9 mouse cellular contexts compared by ENCODE assay signal in genomic region chr15:98616362-98617175, GRCm38 (mm10). TPM values are rescaled to one million over a fixed set of nuclear protein-coding genes. Genes with fewer than 3 reads are reported as not detected.
DNase-seq lines count a peak whose midpoint lies in the region; ATAC-seq and TF ChIP-seq lines count a peak whose summit lies in the region.
"Had no signal": no experiment of that assay in that cellular context is flagged by ENCODE, and none has a peak within 500 bp of the region (broad histone marks: within the 10 kb centered on the region; RNA-seq: fewer than 3 reads in every experiment).

No protein-coding gene starts in this region.

- no peak for TF ChIP-seq POLR2A in thymus, adult 2 months (IDR thresholded peaks at IDR 0.05; ENCODE audit: control insufficient read depth, extremely low read depth, insufficient read depth, low read length, poor library complexity)

- no peak overlapping the region for H3K27ac ChIP-seq in hindbrain, postnatal 0 days
- H3K27ac ChIP-seq in liver, embryonic 11.5 days (ENCODE audit: low read depth, low read length) = no peak overlapping the region
- H3K27ac ChIP-seq in thymus, adult 2 months (ENCODE audit: control insufficient read depth, insufficient read depth, low read length) = no peak overlapping the region

- no peak overlapping the region for H3K9ac ChIP-seq in hindbrain, postnatal 0 days (replicated peaks; ENCODE audit: low read length)
- H3K9ac ChIP-seq in liver, embryonic 11.5 days (ENCODE audit: low read depth, low read length) = 0 out of 2 replicates have a peak overlapping the region, but pooled peaks have one; percentile 1

- no peak for TF ChIP-seq CTCF in hindbrain, postnatal 0 days (IDR thresholded peaks at IDR 0.05; ENCODE audit: low read depth)
- no peak for TF ChIP-seq CTCF in thymus, adult 2 months (IDR thresholded peaks at IDR 0.05; ENCODE audit: borderline replicate concordance, control insufficient read depth, extremely low read depth, insufficient read depth, low read length, poor library complexity)

- intact Hi-C loops in gastrocnemius, postnatal 14 days (cut with DNase I; ENCODE audit: low total_unique reads) = loop anchor here (2.0 kb wide), 2 partner anchors 36 to 106 kb away; no protein-coding TSS in a partner anchor

- ATAC-seq in hindbrain, postnatal 0 days = 0 out of 2 replicates have a peak, but pooled peaks have one; percentile 12
- ATAC-seq in liver, embryonic 11.5 days (replicated peaks; ENCODE audit: low FRiP score) = no peak

- H3K4me3 ChIP-seq in hindbrain, postnatal 0 days (ENCODE audit: low read length) = no peak overlapping the region
- H3K4me3 ChIP-seq in liver, embryonic 11.5 days (ENCODE audit: low read depth, low read length) = no peak overlapping the region
- H3K4me3 ChIP-seq in thymus, adult 2 months (ENCODE audit: control insufficient read depth, insufficient read depth, low read length) = no peak overlapping the region

- H3K4me2 ChIP-seq in hindbrain, postnatal 0 days (ENCODE audit: low read depth, low read length) = 0 out of 2 replicates have a peak overlapping the region, but pooled peaks have one; percentile 11
- peak overlapping the region; percentile 36 for H3K4me2 ChIP-seq in liver, embryonic 11.5 days

- DNase-seq in gastrocnemius, postnatal 25 days = peak; percentile 37
- DNase-seq in gastrocnemius, postnatal 14 days = no peak
- DNase-seq in embryo, embryonic 9.5 days (ENCODE audit: extremely low spot score) = peak; percentile 39
- no peak for DNase-seq in hindbrain, postnatal 0 days (ENCODE audit: low spot score)
- DNase-seq in liver, embryonic 11.5 days (ENCODE audit: low spot score) = no peak
- DNase-seq in natural killer cell, adult 2 months (ENCODE audit: low spot score in 2 of 2) = no peak
- DNase-seq in thymus, adult 2 months = no peak
- DNase-seq in retina, embryonic 14.5 days (ENCODE audit: low spot score) = no peak

- H3K27me3 ChIP-seq in hindbrain, postnatal 0 days (ENCODE audit: insufficient read depth, low read length) = no peaks in the 10 kb centered on the region
- H3K27me3 ChIP-seq in liver, embryonic 11.5 days (replicated peaks; ENCODE audit: control insufficient read depth, insufficient read depth, low read length) = peaks cover 14% of the 10 kb centered on the region; the same call in 1 of the 2 replicates
- no peaks in the 10 kb centered on the region for H3K27me3 ChIP-seq in thymus, adult 2 months (ENCODE audit: control insufficient read depth, insufficient read depth, low read length)

- 48% methylated on average over 20 of the region's 20 CpGs for WGBS in hindbrain, postnatal 0 days
- 51% methylated on average over 20 of the region's 20 CpGs for WGBS in liver, embryonic 11.5 days
- WGBS in thymus, adult 2 months = 73% methylated on average over 20 of the region's 20 CpGs

- H3K4me1 ChIP-seq in hindbrain, postnatal 0 days (ENCODE audit: insufficient read depth, low read length) = no peaks in the 10 kb centered on the region
- H3K4me1 ChIP-seq in liver, embryonic 11.5 days (replicated peaks; ENCODE audit: control insufficient read depth, insufficient read depth, low read length) = no peaks in the 10 kb centered on the region; the same call in 1 of the 2 replicates
- H3K4me1 ChIP-seq in thymus, adult 2 months (replicated peaks; ENCODE audit: control insufficient read depth, insufficient read depth, low read length) = peaks cover 12% of the 10 kb centered on the region

- no peaks in the 10 kb centered on the region for H3K36me3 ChIP-seq in hindbrain, postnatal 0 days (ENCODE audit: insufficient read depth, low read length)
- H3K36me3 ChIP-seq in liver, embryonic 11.5 days (ENCODE audit: control insufficient read depth, insufficient read depth, low read length) = no peaks in the 10 kb centered on the region
- H3K36me3 ChIP-seq in thymus, adult 2 months (ENCODE audit: control insufficient read depth, insufficient read depth, low read length) = no peaks in the 10 kb centered on the region

- no peaks in the 10 kb centered on the region for H3K9me3 ChIP-seq in hindbrain, postnatal 0 days (ENCODE audit: low read length)
- no peaks in the 10 kb centered on the region for H3K9me3 ChIP-seq in liver, embryonic 11.5 days (ENCODE audit: control insufficient read depth, low read length)

RNA-seq across cellular contexts. Expression of gene Adcy6, which starts 6.7 kb away (rescaled TPM):
- total RNA-seq in gastrocnemius, postnatal 25 days (2021) = 10 to 100 TPM; 19.0 to 32.3 TPM
- total RNA-seq in gastrocnemius, postnatal 14 days (2021) = 10 to 100 TPM; 33.1 to 36.4 TPM
- 35.1 and 43.2 TPM in 2 replicates for total RNA-seq in hindbrain, postnatal 0 days (2014; rRNA removed)
- 5.8 and 6.2 TPM in 2 replicates for polyA plus RNA-seq in hindbrain, postnatal 0 days (2015; fragmentation: Nextera tagmentation; extraction: Ambion mirVana)
- polyA plus RNA-seq in liver, embryonic 11.5 days (2014; fragmentation: Nextera tagmentation; extraction: Ambion mirVana) = 8.3 and 12.3 TPM in 2 replicates
- polyA plus RNA-seq in thymus, adult 2 months (2012; rRNA removed) = 211 and 230 TPM in 2 replicates
- total RNA-seq: monocyte, adult 5-6 weeks had no signal

RNA-seq across cellular contexts. Expression of gene Cacnb3, which starts 14.1 kb away (rescaled TPM):
- 1 to 10 TPM; 3.4 to 4.1 TPM for total RNA-seq in gastrocnemius, postnatal 25 days (2021)
- total RNA-seq in gastrocnemius, postnatal 14 days (2021) = 1 to 10 TPM; 6.6 to 9.5 TPM
- 166 and 183 TPM in 2 replicates for total RNA-seq in hindbrain, postnatal 0 days (2014; rRNA removed)
- 75.0 and 83.1 TPM in 2 replicates for polyA plus RNA-seq in hindbrain, postnatal 0 days (2015; fragmentation: Nextera tagmentation; extraction: Ambion mirVana)
- polyA plus RNA-seq in liver, embryonic 11.5 days (2014; fragmentation: Nextera tagmentation; extraction: Ambion mirVana) = 13.2 TPM in 2 replicates
- 102 and 127 TPM in 2 replicates for polyA plus RNA-seq in thymus, adult 2 months (2012; rRNA removed)

RNA-seq across cellular contexts. Expression of gene 4930415O20Rik, which starts 45.8 kb away (rescaled TPM):
- under 1 TPM in 1 of 2 experiments, not detected in 1; 0.74 TPM for total RNA-seq in gastrocnemius, postnatal 25 days (2021)
- total RNA-seq in gastrocnemius, postnatal 14 days (2021) = under 1 TPM in 1 of 2 experiments, not detected in 1; 0.44 TPM
- not detected in 2 replicates for total RNA-seq in hindbrain, postnatal 0 days (2014; rRNA removed)
- not detected in 2 replicates for polyA plus RNA-seq in hindbrain, postnatal 0 days (2015; fragmentation: Nextera tagmentation; extraction: Ambion mirVana)
- polyA plus RNA-seq in liver, embryonic 11.5 days (2014; fragmentation: Nextera tagmentation; extraction: Ambion mirVana) = 0.55 TPM in 1 of 2 replicates, not detected in the other
- 0.31 TPM in 1 of 2 replicates, not detected in the other for polyA plus RNA-seq in thymus, adult 2 months (2012; rRNA removed)
- total RNA-seq: monocyte, adult 5-6 weeks had no signal

RNA-seq across cellular contexts. Expression of gene Ccnt1, which starts 45.8 kb away (rescaled TPM):
- 10 to 100 TPM; 17.3 to 21.1 TPM for total RNA-seq in gastrocnemius, postnatal 25 days (2021)
- 10 to 100 TPM; 20.4 to 20.6 TPM for total RNA-seq in gastrocnemius, postnatal 14 days (2021)
- total RNA-seq in hindbrain, postnatal 0 days (2014; rRNA removed) = 31.2 and 42.4 TPM in 2 replicates
- 42.7 and 42.9 TPM in 2 replicates for polyA plus RNA-seq in hindbrain, postnatal 0 days (2015; fragmentation: Nextera tagmentation; extraction: Ambion mirVana)
- polyA plus RNA-seq in liver, embryonic 11.5 days (2014; fragmentation: Nextera tagmentation; extraction: Ambion mirVana) = 56.0 and 56.3 TPM in 2 replicates
- 26.8 and 32.0 TPM in 2 replicates for polyA plus RNA-seq in thymus, adult 2 months (2012; rRNA removed)

RNA-seq across cellular contexts. Expression of gene Ddx23, which starts 46.1 kb away (rescaled TPM):
- 10 to 100 TPM; 53.1 to 56.8 TPM for total RNA-seq in gastrocnemius, postnatal 25 days (2021)
- 10 to 100 TPM; 45.1 to 48.1 TPM for total RNA-seq in gastrocnemius, postnatal 14 days (2021)
- total RNA-seq in hindbrain, postnatal 0 days (2014; rRNA removed) = 52.9 and 68.7 TPM in 2 replicates
- polyA plus RNA-seq in hindbrain, postnatal 0 days (2015; fragmentation: Nextera tagmentation; extraction: Ambion mirVana) = 20.1 and 23.4 TPM in 2 replicates
- 18.8 and 19.4 TPM in 2 replicates for polyA plus RNA-seq in liver, embryonic 11.5 days (2014; fragmentation: Nextera tagmentation; extraction: Ambion mirVana)
- 59.7 and 65.5 TPM in 2 replicates for polyA plus RNA-seq in thymus, adult 2 months (2012; rRNA removed)

Comparison
In these comparisons a context has a peak if more than half of its experiments do, and no peak if none do; other contexts are left out.
1. DNase-seq: peak in gastrocnemius, postnatal 25 days (single experiment) and embryo, embryonic 9.5 days (single experiment); none in gastrocnemius, postnatal 14 days (single experiment), hindbrain, postnatal 0 days (single experiment), liver, embryonic 11.5 days (single experiment), natural killer cell, adult 2 months (0 of 2), thymus, adult 2 months (single experiment) and retina, embryonic 14.5 days (single experiment).
2. RNA of gene Cacnb3, which starts 14.1 kb away (total RNA-seq): 166 to 183 TPM in hindbrain, postnatal 0 days; 6.6 to 9.5 TPM in gastrocnemius, postnatal 14 days and 3.4 to 4.1 TPM in gastrocnemius, postnatal 25 days; every median in the first group is over 10 times any median in the second.